Mouse (Mus musculus): ENCODE data around the gene Cilp2. TPM values are rescaled to one million over a fixed set of nuclear protein-coding genes. Genes with fewer than 3 reads are reported as not detected.

Gene Cilp2
- polyA plus RNA-seq, 1 experiment from 2014 or later, result 0.02 TPM

GRCm38 (mm10) chr8:69863387-69864020, 24.0 kb downstream of the Cilp2 start:
- no peak for ATAC-seq
- WGBS (ENCODE audit: insufficient replicate concordance), result 74% methylated on average over 5 of the region's 5 CpGs

GRCm38 (mm10) chr8:69861251-69861650, 26.2 kb downstream of the Cilp2 start:
- ATAC-seq (no peak), DNase-seq (no peak)
- no peak for TF ChIP-seq EP300 (IDR thresholded peaks at IDR 0.05; ENCODE audit: low read depth)
- no peaks in the 10 kb centered on the region for H3K9me3 ChIP-seq (ENCODE audit: low read length)
- no peaks in the 10 kb centered on the region for H3K27me3 ChIP-seq (ENCODE audit: insufficient read depth, low read length)
- no peak overlapping the region for H3K9ac ChIP-seq (replicated peaks)
- no peaks in the 10 kb centered on the region for H3K36me3 ChIP-seq (replicated peaks; ENCODE audit: insufficient read depth, low read length)
- H3K4me2 ChIP-seq (ENCODE audit: low read depth, low read length), result no peak overlapping the region
- H3K4me1 ChIP-seq (ENCODE audit: insufficient read depth), result no peaks in the 10 kb centered on the region; the same call in 1 of the 2 replicates
- WGBS (ENCODE audit: insufficient replicate concordance), result 49% methylated on average over 2 of the region's 2 CpGs
- H3K27ac ChIP-seq (ENCODE audit: low read depth), result no peak overlapping the region
- H3K4me3 ChIP-seq (ENCODE audit: low read depth, low read length), result no peak overlapping the region

More at GRCm38 (mm10) chr8:69863387-69864020, 24.0 kb downstream of the Cilp2 start:
- Histone ChIP-seq H3K27ac (ENCODE audit: low read depth) (no peak overlapping the region), H3K27me3 (ENCODE audit: insufficient read depth, low read length) (no peaks in the 10 kb centered on the region), H3K36me3 (replicated peaks; ENCODE audit: insufficient read depth, low read length) (no peaks in the 10 kb centered on the region), H3K9ac (replicated peaks) (no peak overlapping the region), H3K4me2 (ENCODE audit: low read depth, low read length) (no peak overlapping the region), H3K4me1 (ENCODE audit: insufficient read depth) (no peaks in the 10 kb centered on the region; the same call in 1 of the 2 replicates), H3K4me3 (ENCODE audit: low read depth, low read length) (no peak overlapping the region), H3K9me3 (ENCODE audit: low read length) (no peaks in the 10 kb centered on the region)
- DNase-seq, result no peak
- TF ChIP-seq EP300 (IDR thresholded peaks at IDR 0.05; ENCODE audit: low read depth) (no peak), CTCF (IDR thresholded peaks at IDR 0.05; ENCODE audit: low read depth) (no peak)

- peak; percentile 44 for TF ChIP-seq CTCF (IDR thresholded peaks at IDR 0.05; ENCODE audit: low read depth)
- no peak for TF ChIP-seq EP300 (IDR thresholded peaks at IDR 0.05; ENCODE audit: low read depth)
- H3K36me3 ChIP-seq (replicated peaks; ENCODE audit: insufficient read depth, low read length), result no peaks in the 10 kb centered on the region
- DNase-seq, result no peak
- 76% methylated on average over 4 of the region's 4 CpGs for WGBS (ENCODE audit: insufficient replicate concordance)
- no peak overlapping the region for H3K4me3 ChIP-seq (ENCODE audit: low read depth, low read length)
- H3K4me1 ChIP-seq (ENCODE audit: insufficient read depth), result no peaks in the 10 kb centered on the region; the same call in 1 of the 2 replicates
- no peak overlapping the region for H3K27ac ChIP-seq (ENCODE audit: low read depth)
- no peak for ATAC-seq
- H3K27me3 ChIP-seq (ENCODE audit: insufficient read depth, low read length), result no peaks in the 10 kb centered on the region
- no peak overlapping the region for H3K9ac ChIP-seq (replicated peaks)
- H3K4me2 ChIP-seq (ENCODE audit: low read depth, low read length), result no peak overlapping the region
- H3K9me3 ChIP-seq (ENCODE audit: low read length), result no peaks in the 10 kb centered on the region
Observed at GRCm38 (mm10) chr8:69860807-69861206, 26.7 kb downstream of the Cilp2 start.

- TF ChIP-seq EP300 (IDR thresholded peaks at IDR 0.05; ENCODE audit: low read depth) (no peak), CTCF (IDR thresholded peaks at IDR 0.05; ENCODE audit: low read depth) (peak; percentile 16; the same call in 1 of the 2 replicates)
- H3K9ac ChIP-seq (replicated peaks), result no peak overlapping the region
- no peak for ATAC-seq
Observed at GRCm38 (mm10) chr8:69853869-69854268, 33.6 kb downstream of the Cilp2 start.

GRCm38 (mm10) chr8:69850926-69851506, 36.5 kb downstream of the Cilp2 start:
- Histone ChIP-seq H3K27me3 (ENCODE audit: insufficient read depth, low read length) (no peaks in the 10 kb centered on the region), H3K36me3 (replicated peaks; ENCODE audit: insufficient read depth, low read length) (no peaks in the 10 kb centered on the region), H3K9ac (replicated peaks) (no peak overlapping the region), H3K4me2 (ENCODE audit: low read depth, low read length) (no peak overlapping the region), H3K9me3 (ENCODE audit: low read length) (no peaks in the 10 kb centered on the region), H3K27ac (ENCODE audit: low read depth) (no peak overlapping the region), H3K4me3 (ENCODE audit: low read depth, low read length) (no peak overlapping the region), H3K4me1 (ENCODE audit: insufficient read depth) (0 out of 2 replicates have a peak, but pooled peaks cover 6% of the 10 kb centered on the region)
- WGBS (ENCODE audit: insufficient replicate concordance), result 77% methylated on average over 7 of the region's 7 CpGs
- DNase-seq, result no peak
- TF ChIP-seq EP300 (IDR thresholded peaks at IDR 0.05; ENCODE audit: low read depth), result no peak
- TF ChIP-seq CTCF (IDR thresholded peaks at IDR 0.05; ENCODE audit: low read depth), result no peak
- ATAC-seq, result peak; percentile 53; the same call in 1 of the 2 replicates

More at GRCm38 (mm10) chr8:69853869-69854268, 33.6 kb downstream of the Cilp2 start:
- H3K4me1 ChIP-seq (ENCODE audit: insufficient read depth), result 0 out of 2 replicates have a peak, but pooled peaks cover 6% of the 10 kb centered on the region
- 90% methylated on average over 10 of the region's 10 CpGs for WGBS (ENCODE audit: insufficient replicate concordance)
- H3K4me2 ChIP-seq (ENCODE audit: low read depth, low read length), result no peak overlapping the region
- H3K4me3 ChIP-seq (ENCODE audit: low read depth, low read length), result no peak overlapping the region
- H3K9me3 ChIP-seq (ENCODE audit: low read length), result no peaks in the 10 kb centered on the region
- H3K27me3 ChIP-seq (ENCODE audit: insufficient read depth, low read length), result no peaks in the 10 kb centered on the region
- no peaks in the 10 kb centered on the region for H3K36me3 ChIP-seq (replicated peaks; ENCODE audit: insufficient read depth, low read length)
- DNase-seq, result no peak
- no peak overlapping the region for H3K27ac ChIP-seq (ENCODE audit: low read depth)

DNA sequence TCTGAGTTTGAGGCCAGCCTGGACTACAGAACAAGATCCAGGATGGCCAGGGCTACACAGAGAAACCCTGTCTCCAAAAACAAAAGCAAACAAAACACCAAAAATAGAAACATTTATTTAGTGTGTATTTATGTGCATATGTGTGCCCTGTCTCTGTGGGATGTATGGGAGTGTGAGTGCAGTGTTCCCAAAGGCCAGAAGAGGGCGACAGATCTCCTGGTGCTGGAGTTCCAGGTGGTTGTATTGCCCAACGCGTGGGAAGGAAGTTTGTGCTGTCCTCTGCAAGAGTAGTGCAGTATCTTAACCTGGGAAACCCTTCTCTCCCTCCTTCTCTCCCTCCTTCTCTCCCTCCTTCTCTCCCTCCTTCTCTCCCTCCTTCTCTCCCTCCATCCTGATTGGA, 37.6 kb downstream of the Cilp2 start:
- Histone ChIP-seq H3K27me3 (ENCODE audit: insufficient read depth, low read length) (no peaks in the 10 kb centered on the region), H3K4me1 (ENCODE audit: insufficient read depth) (0 out of 2 replicates have a peak, but pooled peaks cover 6% of the 10 kb centered on the region), H3K27ac (ENCODE audit: low read depth) (no peak overlapping the region), H3K4me3 (ENCODE audit: low read depth, low read length) (no peak overlapping the region), H3K9me3 (ENCODE audit: low read length) (no peaks in the 10 kb centered on the region), H3K4me2 (ENCODE audit: low read depth, low read length) (no peak overlapping the region), H3K9ac (replicated peaks) (no peak overlapping the region), H3K36me3 (replicated peaks; ENCODE audit: insufficient read depth, low read length) (no peaks in the 10 kb centered on the region)
- DNase-seq, result peak; percentile 56
- 32% methylated on average over 3 of the region's 3 CpGs for WGBS (ENCODE audit: insufficient replicate concordance)
- TF ChIP-seq CTCF (IDR thresholded peaks at IDR 0.05; ENCODE audit: low read depth), result peak; percentile 73
- TF ChIP-seq EP300 (IDR thresholded peaks at IDR 0.05; ENCODE audit: low read depth), result no peak
- no peak for ATAC-seq

Measured in liver, postnatal 0 days (tissue).